Mouse (Mus musculus) right cerebral cortex, postnatal 36 days (tissue): ENCODE data around the gene Nppc.

ENCODE experiments used
- DNase-seq, 2 experiments: peaks; one replicate each; pipeline ENCODE4 v3.0.0; 2022; ENCODE audit warnings: low spot score in 2 of 2, mixed read lengths in 1 of 2

The Nppc gene

GRCm38 (mm10) chr1:86652675-86653074 is 17.7 kb downstream of the Nppc start:
- DNase-seq: no peak

DNA sequence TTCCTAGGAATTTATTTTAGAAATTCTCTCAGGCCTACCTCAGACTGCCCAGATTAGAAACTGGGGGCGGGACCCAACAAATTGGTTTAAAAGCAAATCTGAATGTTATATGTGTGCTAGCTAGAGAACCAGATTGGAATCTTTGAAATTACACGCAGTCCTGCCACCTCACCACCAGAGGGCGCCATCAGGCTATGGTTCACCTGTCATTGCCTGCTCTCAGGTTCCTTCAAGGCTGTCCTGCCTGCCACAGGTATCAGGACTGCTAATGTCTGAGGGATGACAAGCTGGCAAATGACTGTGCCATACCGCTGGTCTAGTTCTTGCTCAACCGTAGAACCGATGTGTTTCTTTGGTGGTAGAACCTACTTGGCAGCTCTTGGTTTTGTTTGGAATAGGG is 20.1 kb downstream of the Nppc start:
- peak; percentile 36 to 41 for DNase-seq

GRCm38 (mm10) chr1:86647517-86647916 is 22.9 kb downstream of the Nppc start:
- no peak for DNase-seq

- DNase-seq: no peak
Observed at GRCm38 (mm10) chr1:86643101-86643809, 27.1 kb downstream of the Nppc start.

DNA sequence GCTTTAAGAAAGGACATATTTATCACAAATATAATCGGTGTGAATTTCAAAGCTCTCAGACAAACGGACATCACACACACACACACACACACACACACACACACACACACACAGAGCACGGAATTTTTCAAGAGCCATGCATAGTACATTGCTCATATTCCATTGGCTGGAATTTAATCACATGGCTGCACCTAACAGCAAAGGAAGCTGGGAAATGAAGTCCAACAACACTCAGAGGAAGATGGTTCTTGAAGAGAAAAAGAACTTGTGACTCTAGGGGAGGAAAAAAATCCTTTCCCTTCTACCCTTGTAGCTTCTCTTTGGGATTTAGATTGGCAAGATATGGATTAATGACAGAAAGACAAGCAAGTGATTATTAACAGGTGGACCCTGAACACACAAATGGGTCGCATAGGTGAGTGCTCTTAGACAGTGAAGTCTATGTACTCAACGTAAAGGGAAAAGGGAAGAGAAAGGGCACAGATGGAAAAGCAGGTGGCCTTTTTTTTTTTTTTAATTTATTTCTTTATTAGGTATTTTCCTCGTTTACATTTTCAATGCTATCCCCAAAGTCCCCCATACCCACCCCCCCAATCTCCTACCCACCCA is 35.5 kb downstream of the Nppc start:
- DNase-seq: peak in 1 of 2 experiments; percentile 9

DNA sequence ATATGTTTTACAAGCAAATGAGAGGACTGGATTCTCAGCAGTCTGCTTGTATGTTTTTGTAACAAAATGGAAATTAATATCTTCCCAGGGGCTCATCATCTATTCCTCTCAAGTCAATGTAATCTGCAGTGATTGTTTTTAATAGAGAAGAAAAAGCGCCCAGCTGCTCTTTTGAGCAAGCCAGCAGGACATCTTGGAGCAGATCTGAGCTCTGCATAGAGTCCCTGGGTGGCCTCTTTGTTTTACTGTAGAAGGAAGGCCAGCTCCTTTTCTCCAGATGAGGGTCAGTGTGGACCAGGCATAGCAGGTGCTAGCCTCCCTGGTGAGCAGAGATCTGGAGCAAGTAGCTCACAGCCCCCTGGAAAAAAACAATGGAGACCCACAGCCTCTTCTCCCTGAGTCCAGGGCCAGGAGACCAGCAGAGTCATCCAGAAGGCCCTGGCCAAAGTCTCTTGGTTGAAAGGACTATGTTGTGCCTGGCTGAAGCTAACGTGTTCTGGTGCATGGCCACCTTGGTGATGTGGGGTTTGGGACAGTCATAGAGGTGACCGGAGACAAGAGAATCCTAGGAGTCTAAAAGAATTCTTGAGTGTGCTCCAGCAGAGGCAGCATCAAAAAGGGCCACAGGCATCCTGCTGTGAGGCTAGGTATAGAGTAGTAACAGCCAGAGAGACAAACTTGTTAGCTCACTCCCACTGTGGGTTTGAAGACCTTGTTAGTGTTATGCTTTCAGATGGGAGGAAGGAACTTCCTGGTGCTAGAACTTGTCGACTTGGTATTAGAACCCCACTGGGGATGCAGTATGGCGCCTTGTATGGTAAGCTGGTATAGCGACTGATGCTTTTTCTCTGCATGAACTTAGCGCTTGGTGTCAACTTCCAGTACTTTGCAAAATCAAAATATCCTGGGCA is 36.3 kb downstream of the Nppc start:
- no peak for DNase-seq

- no peak for DNase-seq
Observed at GRCm38 (mm10) chr1:86633434-86633833, 36.9 kb downstream of the Nppc start.

GRCm38 (mm10) chr1:86632732-86633380 is 37.5 kb downstream of the Nppc start:
- DNase-seq: no peak

GRCm38 (mm10) chr1:86630527-86630926 is 39.8 kb downstream of the Nppc start:
- no peak for DNase-seq

- DNase-seq: no peak
Observed at GRCm38 (mm10) chr1:86629936-86630335, 40.4 kb downstream of the Nppc start.

- DNase-seq: no peak
Observed at GRCm38 (mm10) chr1:86628270-86628669, 42.1 kb downstream of the Nppc start.

DNA sequence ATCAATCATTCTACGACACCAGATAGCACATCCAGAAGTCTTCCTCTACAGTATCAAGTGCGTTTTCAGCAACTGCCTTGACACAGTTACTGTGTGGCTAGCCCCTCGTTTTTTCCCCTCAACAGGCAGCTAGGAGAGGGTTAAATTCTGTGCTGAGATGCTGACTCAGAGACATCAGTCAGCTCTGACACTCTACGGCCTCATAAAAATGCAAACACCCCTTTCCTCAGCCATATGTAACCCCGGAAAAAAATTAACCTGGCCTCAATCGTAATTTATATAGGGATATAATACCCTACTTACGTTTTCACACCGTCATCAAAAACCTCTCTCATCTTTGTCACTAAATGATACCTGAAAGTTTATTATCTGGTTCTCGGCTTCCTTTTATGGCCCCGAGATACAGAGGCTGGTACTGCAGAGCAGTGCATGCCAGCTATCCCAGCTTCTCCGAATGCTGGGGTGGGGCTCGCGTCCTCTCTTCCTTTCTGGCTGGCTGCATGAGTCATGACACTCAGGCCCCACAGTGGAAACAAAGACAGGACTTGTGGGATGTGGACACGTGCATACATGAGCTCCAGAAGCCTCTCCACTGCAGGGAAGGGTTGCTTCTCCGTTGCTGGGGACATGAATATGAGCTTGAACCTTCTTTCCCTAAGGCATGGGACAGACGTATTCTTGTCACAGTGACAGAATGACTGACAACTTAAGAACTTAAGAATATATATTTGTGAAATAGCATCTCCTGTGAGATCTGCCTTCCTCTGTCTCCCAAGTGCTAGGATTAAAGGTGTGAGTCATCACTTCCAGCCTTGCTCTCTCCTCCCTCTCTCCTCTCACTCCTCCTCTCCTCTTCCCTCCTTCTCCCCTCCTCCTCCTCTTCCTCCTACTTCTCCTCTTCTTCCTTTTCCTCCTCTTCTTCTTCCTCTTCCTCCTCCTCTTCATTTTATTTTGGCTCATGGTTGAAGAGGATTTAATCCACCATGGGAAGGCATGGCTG is 47.1 kb downstream of the Nppc start:
- DNase-seq: no peak

DNA sequence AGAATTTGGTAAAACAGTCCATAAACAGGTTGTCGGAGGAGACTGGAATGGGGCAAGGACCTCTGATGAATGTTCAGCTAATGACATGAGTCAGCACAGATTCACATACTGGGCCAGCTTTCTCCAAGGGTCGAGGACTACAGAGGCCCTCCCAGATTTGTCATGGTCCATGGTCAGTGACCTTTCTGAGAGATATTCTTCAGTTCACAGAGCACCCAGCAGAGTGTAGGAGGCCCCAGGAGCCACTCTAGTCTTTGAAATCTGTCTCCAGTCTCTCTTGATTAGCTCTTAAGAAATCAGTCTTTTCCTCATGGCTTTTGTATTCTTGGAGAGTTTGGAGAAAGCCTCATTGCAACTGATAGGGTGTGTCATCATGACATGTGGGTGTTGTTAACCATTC is 48.1 kb downstream of the Nppc start:
- DNase-seq: no peak

- peak; percentile 57 to 60 for DNase-seq
Observed at GRCm38 (mm10) chr1:86618454-86619125, 51.8 kb downstream of the Nppc start.
